Mouse (Mus musculus) inflammation-experienced regulatory T-cells (primary cell): Measurements from ENCODE around the gene Hist1h4n. TPM values are rescaled to one million over a fixed set of nuclear protein-coding genes. Genes with fewer than 3 reads are reported as not detected.

Experiments used
- polyA plus RNA-seq, 2 experiments: library from polyadenylated mRNA; unstranded; fragments of 100-300 nt; shearing (Covaris generic); gene quantifications; one replicate each; pipeline ENCODE4 v1.2.1; 2017

Hist1h4n gene
- 10 to 100 TPM; 22.4 to 34.7 TPM for polyA plus RNA-seq

GRCm38 (mm10) chr13:21831418-21832394 lies at the start of gene Hist1h4n:
TSS of gene Hist1h4n (minus strand) at chr13:21832196.

GRCm38 (mm10) chr13:21833461-21833860 lies 1.5 kb upstream of the Hist1h4n start, which contains the start of the genes Hist1h2ap and Hist1h2br:
TSS of gene Hist1h2ap (minus strand) at chr13:21833507.
TSS of gene Hist1h2br (plus strand) at chr13:21833743.

DNA sequence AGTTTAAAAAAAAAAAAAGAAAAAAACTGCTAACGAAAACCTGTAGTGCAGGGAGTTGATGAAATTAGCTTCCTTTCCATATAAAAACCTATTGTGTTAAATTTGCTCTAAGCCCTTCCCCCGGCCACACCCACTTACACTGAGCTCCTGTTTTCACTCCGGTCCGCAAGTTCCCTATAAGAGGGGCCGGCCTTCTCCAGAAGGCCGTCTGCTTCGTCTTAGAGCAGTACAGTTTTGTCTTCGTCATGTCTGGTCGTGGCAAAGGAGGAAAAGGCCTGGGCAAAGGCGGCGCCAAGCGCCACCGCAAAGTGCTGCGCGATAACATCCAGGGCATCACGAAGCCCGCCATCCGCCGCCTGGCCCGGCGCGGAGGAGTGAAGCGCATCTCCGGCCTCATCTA lies 20.5 kb downstream of the Hist1h4n start, which contains the start of gene Hist1h4m:
Hist1h4m (plus strand) TSS at position 208 of the 400 bp plus-strand sequence.

GRCm38 (mm10) chr13:21810073-21810472 lies 21.9 kb downstream of the Hist1h4n start, which contains the start of the genes Hist1h2bq and Hist1h2ao:
TSS of gene Hist1h2bq (minus strand) at chr13:21810197.
TSS of gene Hist1h2ao (plus strand) at chr13:21810465.

GRCm38 (mm10) chr13:21786899-21787629 lies 44.9 kb downstream of the Hist1h4n start, which contains the start of the genes Hist1h2an and Hist1h2bp:
TSS of gene Hist1h2an (minus strand) at chr13:21787218.
TSS of gene Hist1h2bp (plus strand) at chr13:21787461.

DNA sequence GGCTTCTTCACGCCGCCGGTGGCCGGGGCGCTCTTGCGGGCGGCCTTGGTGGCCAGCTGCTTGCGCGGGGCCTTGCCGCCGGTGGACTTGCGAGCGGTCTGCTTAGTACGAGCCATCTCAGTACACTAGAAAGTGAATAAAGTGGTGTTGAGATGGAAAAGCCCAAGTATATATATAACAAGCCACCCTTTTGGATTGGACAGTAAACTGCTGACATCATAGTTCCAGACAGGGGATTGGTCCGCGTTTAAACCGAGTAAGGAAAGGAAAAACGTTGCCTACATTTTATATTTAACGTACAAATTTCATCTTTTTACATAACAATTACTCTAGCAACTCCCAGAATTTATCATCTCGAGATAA lies 48.8 kb downstream of the Hist1h4n start, which contains the start of gene Hist1h3i:
Hist1h3i (minus strand) TSS at position 116 of the 363 bp plus-strand sequence.

Other genes with a start within 250 kb of the Hist1h4n start
- not detected for gene Olfr1362, start 218.2 kb downstream of the Hist1h4n start, polyA plus RNA-seq
- not detected for gene Olfr11, start 189.7 kb downstream of the Hist1h4n start, polyA plus RNA-seq
- gene Olfr1361, start 168.8 kb downstream of the Hist1h4n start, polyA plus RNA-seq: under 1 TPM in 1 of 2 experiments, not detected in 1; 0.60 TPM
- gene Olfr1360, start 154.8 kb downstream of the Hist1h4n start, polyA plus RNA-seq: under 1 TPM in 1 of 2 experiments, not detected in 1; 0.21 TPM
- gene Olfr1359, start 134.1 kb downstream of the Hist1h4n start, polyA plus RNA-seq: under 1 TPM in 1 of 2 experiments, not detected in 1; 0.71 TPM
- gene Hist1h2bl, start 116.1 kb downstream of the Hist1h4n start, polyA plus RNA-seq: 1 to 10 TPM in 1 of 2 experiments, not detected in 1; 1.4 TPM
- gene Hist1h2ai, start 115.8 kb downstream of the Hist1h4n start, polyA plus RNA-seq: 10 to 100 TPM; 14.1 to 15.1 TPM
- 1 to 10 TPM; 1.7 to 2.2 TPM for gene Hist1h3h, start 114.5 kb downstream of the Hist1h4n start, polyA plus RNA-seq
- gene Hist1h2bm, start 110.2 kb downstream of the Hist1h4n start, polyA plus RNA-seq: not detected
- gene Hist1h4j, start 97.1 kb downstream of the Hist1h4n start, polyA plus RNA-seq: under 1 TPM in 1 of 2 experiments, not detected in 1; 0.34 TPM
- 10 to 100 TPM in 1 of 2 experiments, 1 to 10 TPM in 1; 4.7 to 30.8 TPM for gene Hist1h4k, start 81.7 kb downstream of the Hist1h4n start, polyA plus RNA-seq
- 1 to 10 TPM; 2.4 to 8.2 TPM for gene Hist1h2ak, start 78.4 kb downstream of the Hist1h4n start, polyA plus RNA-seq
- gene Hist1h2bn, start 78.1 kb downstream of the Hist1h4n start, polyA plus RNA-seq: 1 to 10 TPM; 3.2 to 5.7 TPM
- gene Hist1h1b, start 51.6 kb downstream of the Hist1h4n start, polyA plus RNA-seq: 1 to 10 TPM; 2.0 to 3.3 TPM
- gene Hist1h3i, start 48.8 kb downstream of the Hist1h4n start, polyA plus RNA-seq: 1 to 10 TPM in 1 of 2 experiments, not detected in 1; 1.5 TPM
- 1 to 10 TPM; 2.5 to 3.2 TPM for gene Hist1h2an, start 45.0 kb downstream of the Hist1h4n start, polyA plus RNA-seq
- 1 to 10 TPM in 1 of 2 experiments, not detected in 1; 1.6 TPM for gene Hist1h2bp, start 44.7 kb downstream of the Hist1h4n start, polyA plus RNA-seq
- gene Hist1h2bq, start 22.0 kb downstream of the Hist1h4n start, polyA plus RNA-seq: 10 to 100 TPM in 1 of 2 experiments, 1 to 10 TPM in 1; 7.5 to 13.4 TPM
- gene Hist1h2ao, start 21.7 kb downstream of the Hist1h4n start, polyA plus RNA-seq: not detected
- gene Hist1h4m, start 20.4 kb downstream of the Hist1h4n start, polyA plus RNA-seq: 10 to 100 TPM; 42.5 to 43.7 TPM
- 100 to 1,000 TPM; 128 to 153 TPM for gene Hist1h2ap, start 1.3 kb upstream of the Hist1h4n start, polyA plus RNA-seq
- gene Hist1h2br, start 1.5 kb upstream of the Hist1h4n start, polyA plus RNA-seq: 10 to 100 TPM in 1 of 2 experiments, 1 to 10 TPM in 1; 7.3 to 14.5 TPM
- gene Zfp184, start 112.9 kb upstream of the Hist1h4n start, polyA plus RNA-seq: under 1 TPM in 1 of 2 experiments, not detected in 1; 0.36 TPM
- gene Pom121l2, start 149.0 kb upstream of the Hist1h4n start, polyA plus RNA-seq: not detected
- gene Prss16, start 177.5 kb upstream of the Hist1h4n start, polyA plus RNA-seq: 1 to 10 TPM in 1 of 2 experiments, under 1 TPM in 1; 0.16 to 1.4 TPM
- under 1 TPM in 1 of 2 experiments, not detected in 1; 0.83 TPM for gene Hist1h2ah, start 203.4 kb upstream of the Hist1h4n start, polyA plus RNA-seq
- gene Hist1h2bk, start 203.7 kb upstream of the Hist1h4n start, polyA plus RNA-seq: under 1 TPM in 1 of 2 experiments, not detected in 1; 0.48 TPM
- 1 to 10 TPM; 7.5 to 9.7 TPM for gene Hist1h4i, start 209.2 kb upstream of the Hist1h4n start, polyA plus RNA-seq
- gene Hist1h2ag, start 210.7 kb upstream of the Hist1h4n start, polyA plus RNA-seq: 1 to 10 TPM; 1.8 to 6.1 TPM
- 1 to 10 TPM; 2.4 to 5.9 TPM for gene Hist1h2bj, start 211.0 kb upstream of the Hist1h4n start, polyA plus RNA-seq